In genomic region chr5:124966622-124967332, GRCm38 (mm10) we compare ENCODE assay signal across 11 mouse cellular contexts. TPM values are rescaled to one million over a fixed set of nuclear protein-coding genes. Genes with fewer than 3 reads are reported as not detected.
A peak's percentile ranks its signal among the peaks of the same experiment; 100 is the strongest.
DNase-seq lines count a peak whose midpoint lies in the region; ATAC-seq lines count a peak whose summit lies in the region.
"Had no signal": no experiment of that assay in that cellular context is flagged by ENCODE, and none has a peak within 500 bp of the region (broad histone marks: within the 10 kb centered on the region; RNA-seq: fewer than 3 reads in every experiment).

No protein-coding gene starts in this region.

- H3K9me3 ChIP-seq in lung, embryonic 15.5 days, result no peaks in the 10 kb centered on the region
- no peaks in the 10 kb centered on the region for H3K9me3 ChIP-seq in embryonic facial prominence, embryonic 13.5 days
- H3K9me3 ChIP-seq in limb, embryonic 12.5 days, result no peaks in the 10 kb centered on the region
- H3K9me3 ChIP-seq in intestine, embryonic 16.5 days (ENCODE audit: control insufficient read depth, low read length), result no peaks in the 10 kb centered on the region; the same call in 1 of the 2 replicates
- H3K9me3 ChIP-seq in intestine, embryonic 15.5 days, result no peaks in the 10 kb centered on the region

- H3K27me3 ChIP-seq in lung, embryonic 15.5 days, result no peaks in the 10 kb centered on the region
- no peaks in the 10 kb centered on the region for H3K27me3 ChIP-seq in embryonic facial prominence, embryonic 13.5 days
- no peaks in the 10 kb centered on the region for H3K27me3 ChIP-seq in limb, embryonic 12.5 days
- H3K27me3 ChIP-seq in intestine, embryonic 16.5 days (replicated peaks; ENCODE audit: control insufficient read depth, insufficient read depth, low read length), result no peaks in the 10 kb centered on the region
- no peaks in the 10 kb centered on the region for H3K27me3 ChIP-seq in intestine, embryonic 15.5 days (replicated peaks)

- no peak overlapping the region for H3K4me2 ChIP-seq in lung, embryonic 15.5 days
- H3K4me2 ChIP-seq in embryonic facial prominence, embryonic 13.5 days, result no peak overlapping the region
- no peak overlapping the region for H3K4me2 ChIP-seq in limb, embryonic 12.5 days
- no peak overlapping the region for H3K4me2 ChIP-seq in intestine, embryonic 16.5 days (ENCODE audit: low read depth, low read length)
- no peak overlapping the region for H3K4me2 ChIP-seq in intestine, embryonic 15.5 days (replicated peaks)

- H3K9ac ChIP-seq in lung, embryonic 15.5 days, result no peak overlapping the region
- no peak overlapping the region for H3K9ac ChIP-seq in embryonic facial prominence, embryonic 13.5 days
- H3K9ac ChIP-seq in limb, embryonic 12.5 days (replicated peaks), result no peak overlapping the region
- no peak overlapping the region for H3K9ac ChIP-seq in intestine, embryonic 16.5 days (ENCODE audit: low read depth, low read length)
- H3K9ac ChIP-seq in intestine, embryonic 15.5 days, result no peak overlapping the region

- ATAC-seq in lung, embryonic 15.5 days (ENCODE audit: borderline replicate concordance, extremely low read depth, low FRiP score, low TSS enrichment), result no peak
- peak; percentile 54; the same call in 1 of the 2 replicates for ATAC-seq in embryonic facial prominence, embryonic 13.5 days (ENCODE audit: insufficient number of reproducible peaks, insufficient read depth, low FRiP score, low TSS enrichment, low read depth)
- ATAC-seq in limb, embryonic 12.5 days (ENCODE audit: insufficient number of reproducible peaks, insufficient read depth, low FRiP score, low TSS enrichment, low read depth), result no peak
- no peak for ATAC-seq in intestine, embryonic 16.5 days
- no peak for ATAC-seq in intestine, embryonic 15.5 days

- WGBS in lung, embryonic 15.5 days, result 68% methylated on average over 14 of the region's 14 CpGs
- 53% methylated on average over 14 of the region's 14 CpGs for WGBS in embryonic facial prominence, embryonic 13.5 days
- WGBS in limb, embryonic 12.5 days, result 73% methylated on average over 14 of the region's 14 CpGs
- 80% methylated on average over 14 of the region's 14 CpGs for WGBS in intestine, embryonic 16.5 days
- 83% methylated on average over 14 of the region's 14 CpGs for WGBS in intestine, embryonic 15.5 days

- H3K27ac ChIP-seq in lung, embryonic 15.5 days, result peak overlapping the region; percentile 45
- peak overlapping the region; percentile 77 for H3K27ac ChIP-seq in embryonic facial prominence, embryonic 13.5 days
- H3K27ac ChIP-seq in limb, embryonic 12.5 days, result peak overlapping the region; percentile 78
- no peak overlapping the region for H3K27ac ChIP-seq in intestine, embryonic 16.5 days (ENCODE audit: low read length)
- H3K27ac ChIP-seq in intestine, embryonic 15.5 days, result no peak overlapping the region

- H3K36me3 ChIP-seq in lung, embryonic 15.5 days, result no peaks in the 10 kb centered on the region
- no peaks in the 10 kb centered on the region for H3K36me3 ChIP-seq in embryonic facial prominence, embryonic 13.5 days
- H3K36me3 ChIP-seq in limb, embryonic 12.5 days, result no peaks in the 10 kb centered on the region
- H3K36me3 ChIP-seq in intestine, embryonic 16.5 days (ENCODE audit: control insufficient read depth, insufficient read depth, low read length), result no peaks in the 10 kb centered on the region
- no peaks in the 10 kb centered on the region for H3K36me3 ChIP-seq in intestine, embryonic 15.5 days
- H3K36me3 ChIP-seq: G1E had no signal

- no peak for DNase-seq in lung, postnatal 4 days
- DNase-seq in cerebellum, adult 18-20 months, result peak; percentile 24 to 35
- DNase-seq in frontal cortex, adult 2 months (ENCODE audit: extremely low spot score in 1 of 2, low spot score in 1 of 2), result no peak
- DNase-seq: heart, postnatal 4 days; layer of hippocampus, postnatal 36 days had no signal

- H3K4me1 ChIP-seq in lung, embryonic 15.5 days, result peaks cover 26% of the 10 kb centered on the region
- peaks cover 50% of the 10 kb centered on the region for H3K4me1 ChIP-seq in embryonic facial prominence, embryonic 13.5 days
- H3K4me1 ChIP-seq in limb, embryonic 12.5 days (replicated peaks), result peaks cover 43% of the 10 kb centered on the region
- H3K4me1 ChIP-seq in intestine, embryonic 16.5 days (ENCODE audit: control insufficient read depth, insufficient read depth, low read length), result no peaks in the 10 kb centered on the region
- H3K4me1 ChIP-seq in intestine, embryonic 15.5 days (replicated peaks), result 0 out of 2 replicates have a peak, but pooled peaks cover 5% of the 10 kb centered on the region

- no peak overlapping the region for H3K4me3 ChIP-seq in lung, embryonic 15.5 days
- no peak overlapping the region for H3K4me3 ChIP-seq in embryonic facial prominence, embryonic 13.5 days
- no peak overlapping the region for H3K4me3 ChIP-seq in limb, embryonic 12.5 days (replicated peaks)
- H3K4me3 ChIP-seq in intestine, embryonic 16.5 days (ENCODE audit: low read length), result no peak overlapping the region
- H3K4me3 ChIP-seq in intestine, embryonic 15.5 days (replicated peaks), result no peak overlapping the region

RNA-seq across cellular contexts. Expression of gene Rflna, which starts 36.2 kb away (rescaled TPM):
- 6.4 and 7.7 TPM in 2 replicates for polyA plus RNA-seq in lung, embryonic 15.5 days (2015; fragmentation: Nextera tagmentation; extraction: Ambion mirVana)
- polyA plus RNA-seq in embryonic facial prominence, embryonic 13.5 days (2015; fragmentation: Nextera tagmentation; extraction: Ambion mirVana), result 24.8 and 34.6 TPM in 2 replicates
- polyA plus RNA-seq in limb, embryonic 12.5 days (2016; fragmentation: Nextera tagmentation; extraction: Ambion mirVana), result 28.6 and 33.0 TPM in 2 replicates
- 3.7 and 3.8 TPM in 2 replicates for polyA plus RNA-seq in frontal cortex, adult 2 months (2012; rRNA removed)
- 1.5 and 1.7 TPM in 2 replicates for polyA plus RNA-seq in intestine, embryonic 16.5 days (2015; fragmentation: Nextera tagmentation; extraction: Ambion mirVana)
- polyA plus RNA-seq in intestine, embryonic 15.5 days (2015; fragmentation: Nextera tagmentation; extraction: Ambion mirVana), result 2.0 and 2.2 TPM in 2 replicates
- polyA plus RNA-seq: G1E had no signal

Comparison
In these comparisons a context has a peak if more than half of its experiments do, and no peak if none do; other contexts are left out.
1. H3K27ac ChIP-seq: peak in lung, embryonic 15.5 days (single experiment), embryonic facial prominence, embryonic 13.5 days (single experiment) and limb, embryonic 12.5 days (single experiment); none in intestine, embryonic 16.5 days (single experiment) and intestine, embryonic 15.5 days (single experiment).
2. DNase-seq: peak in cerebellum, adult 18-20 months (2 of 2); none in lung, postnatal 4 days (0 of 2) and frontal cortex, adult 2 months (0 of 2).